Mouse (Mus musculus): ENCODE measurements around the gene Ccdc102a. TPM values are rescaled to one million over a fixed set of nuclear protein-coding genes. Genes with fewer than 3 reads are reported as not detected.

Ccdc102a gene
- total and polyA plus RNA-seq, 3 experiments: 5.0 to 6.4 (median 5.7) TPM

DNA sequence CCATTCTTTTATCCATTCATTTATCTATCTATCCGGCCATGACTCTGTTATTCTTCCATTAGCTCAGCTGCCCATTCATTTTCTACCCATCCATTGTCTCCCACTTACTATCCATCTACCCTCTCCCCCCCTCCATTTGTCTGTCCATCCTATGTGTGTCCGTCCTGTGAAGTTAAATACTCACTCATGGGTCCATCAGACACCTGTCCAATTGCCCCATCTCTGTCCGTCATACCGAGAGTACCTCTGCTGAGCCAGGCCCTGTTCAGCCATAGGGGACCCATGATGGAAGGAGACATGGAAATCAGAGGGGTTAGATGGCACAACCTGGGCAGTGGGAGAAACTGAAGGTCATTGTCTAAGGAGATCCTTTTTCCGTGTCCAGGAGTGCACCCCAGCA, 32.6 kb upstream of the Ccdc102a start:
- no peak for TF ChIP-seq CTCF (IDR thresholded peaks at IDR 0.05)
- no peak for TF ChIP-seq POLR2A (IDR thresholded peaks at IDR 0.05; ENCODE audit: insufficient read depth, low read depth, low read length)
- no peak for TF ChIP-seq EP300 (IDR thresholded peaks at IDR 0.05; ENCODE audit: insufficient read depth, low read depth, low read length)
- intact Hi-C loops (cut with DNase I): loop anchor here (1.0 to 10.0 kb wide), 2 partner anchors 51 to 354 kb away; partner anchors contain the start of gene Cngb1
- Histone ChIP-seq H3K27me3 (ENCODE audit: control insufficient read depth, insufficient read depth, low read length) (no peaks in the 10 kb centered on the region), H3K4me3 (no peak overlapping the region), H3K4me1 (ENCODE audit: control insufficient read depth, insufficient read depth, low read length) (peaks cover 1% of the 10 kb centered on the region; the same call in 1 of the 2 replicates), H3K27ac (no peak overlapping the region), H3K36me3 (ENCODE audit: control insufficient read depth, insufficient read depth, low read length) (no peaks in the 10 kb centered on the region), H3K79me2 (replicated peaks; ENCODE audit: control insufficient read depth, insufficient read depth, low read length) (no peaks in the 10 kb centered on the region), H3K9ac (ENCODE audit: low read depth, low read length) (no peak overlapping the region)
- WGBS: 73% methylated on average over 5 of the region's 5 CpGs
- DNase-seq: no peak

DNA sequence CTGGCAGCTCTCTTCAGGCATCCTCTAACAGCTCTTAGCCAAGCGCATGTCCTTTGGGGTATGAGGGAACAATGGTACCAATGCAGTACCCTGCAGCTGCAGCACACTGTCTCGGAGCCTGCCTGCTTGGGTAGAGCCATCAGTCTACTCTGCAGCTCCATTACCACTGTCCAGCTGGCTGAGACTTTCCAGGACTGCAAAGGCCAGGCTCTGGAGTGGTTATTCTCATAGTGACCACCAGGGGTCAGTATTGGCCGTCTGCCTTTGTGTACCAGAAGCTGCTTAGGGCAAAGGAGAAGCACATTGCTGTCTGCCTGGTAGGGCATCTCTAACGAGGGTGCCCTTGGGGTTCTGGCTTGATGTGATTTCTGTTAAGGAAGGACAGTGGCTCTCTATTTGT, 32.1 kb upstream of the Ccdc102a start:
- Histone ChIP-seq H3K4me3 (no peak overlapping the region), H3K79me2 (replicated peaks; ENCODE audit: control insufficient read depth, insufficient read depth, low read length) (no peaks in the 10 kb centered on the region), H3K27ac (no peak overlapping the region), H3K4me1 (ENCODE audit: control insufficient read depth, insufficient read depth, low read length) (peaks cover 1% of the 10 kb centered on the region; the same call in 1 of the 2 replicates), H3K36me3 (ENCODE audit: control insufficient read depth, insufficient read depth, low read length) (no peaks in the 10 kb centered on the region), H3K27me3 (ENCODE audit: control insufficient read depth, insufficient read depth, low read length) (no peaks in the 10 kb centered on the region), H3K9ac (ENCODE audit: low read depth, low read length) (no peak overlapping the region)
- WGBS: 15% methylated on average over 4 of the region's 4 CpGs
- TF ChIP-seq POLR2A (IDR thresholded peaks at IDR 0.05; ENCODE audit: insufficient read depth, low read depth, low read length) (no peak), CTCF (IDR thresholded peaks at IDR 0.05) (no peak; the same call in 1 of the 2 replicates), EP300 (IDR thresholded peaks at IDR 0.05; ENCODE audit: insufficient read depth, low read depth, low read length) (peak; percentile 79; the same call in 1 of the 2 replicates)
- DNase-seq: peak; percentile 74 to 75
- intact Hi-C loops (cut with DNase I): loop anchor here (1.0 to 10.0 kb wide), 2 partner anchors 51 to 355 kb away; partner anchors contain the start of gene Cngb1

DNA sequence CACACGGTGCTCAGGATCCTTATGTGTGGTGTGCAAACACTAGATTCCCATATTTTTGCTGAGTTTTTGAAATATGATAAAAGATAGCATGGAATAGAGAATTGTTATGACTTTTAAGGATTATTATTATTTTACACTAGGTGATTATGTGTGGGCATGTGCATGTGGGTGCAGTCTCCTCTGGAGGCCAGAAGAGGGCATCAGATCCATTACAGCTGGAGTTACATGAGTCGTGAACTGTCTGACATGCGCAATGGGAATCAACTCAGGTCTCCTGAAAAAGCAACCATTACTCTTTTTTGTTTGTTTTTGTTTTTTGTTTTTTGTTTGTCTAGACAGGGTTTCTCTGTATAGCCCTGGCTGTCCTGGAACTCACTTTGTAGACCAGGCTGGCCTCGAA, 31.1 kb upstream of the Ccdc102a start:
- peak; percentile 33 for TF ChIP-seq CTCF (IDR thresholded peaks at IDR 0.05)
- TF ChIP-seq POLR2A (IDR thresholded peaks at IDR 0.05; ENCODE audit: insufficient read depth, low read depth, low read length): no peak
- TF ChIP-seq EP300 (IDR thresholded peaks at IDR 0.05; ENCODE audit: insufficient read depth, low read depth, low read length): no peak
- H3K27ac ChIP-seq: no peak overlapping the region
- 82% methylated on average over 4 of the region's 4 CpGs for WGBS
- no peak overlapping the region for H3K9ac ChIP-seq (ENCODE audit: low read depth, low read length)
- intact Hi-C loops (cut with DNase I): loop anchor here (5.0 to 10.0 kb wide), 2 partner anchors 128 to 286 kb away; no protein-coding TSS in a partner anchor
- H3K4me1 ChIP-seq (ENCODE audit: control insufficient read depth, insufficient read depth, low read length): no peaks in the 10 kb centered on the region
- H3K27me3 ChIP-seq (ENCODE audit: control insufficient read depth, insufficient read depth, low read length): no peaks in the 10 kb centered on the region
- H3K79me2 ChIP-seq (replicated peaks; ENCODE audit: control insufficient read depth, insufficient read depth, low read length): no peaks in the 10 kb centered on the region
- no peak for DNase-seq
- no peak overlapping the region for H3K4me3 ChIP-seq
- no peaks in the 10 kb centered on the region for H3K36me3 ChIP-seq (ENCODE audit: control insufficient read depth, insufficient read depth, low read length)

DNA sequence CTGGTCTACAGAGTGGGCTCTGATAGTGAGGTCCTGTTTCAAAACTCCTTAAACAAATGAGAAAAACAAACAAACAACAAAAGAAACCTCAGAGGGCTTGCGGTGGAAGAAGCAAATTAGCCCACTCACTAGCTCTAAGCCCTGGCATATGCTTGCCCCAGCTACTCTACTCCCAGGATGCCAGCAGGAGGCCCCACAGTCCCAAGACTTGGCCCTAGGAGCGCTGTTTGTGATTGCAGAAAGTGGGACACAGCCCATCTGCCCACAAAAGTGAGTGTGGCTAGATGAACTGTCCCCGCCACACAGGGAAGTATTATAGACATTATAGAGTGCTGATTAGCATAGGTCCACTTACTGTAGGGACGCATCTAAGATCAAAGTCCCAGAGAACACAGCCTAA, 30.5 kb upstream of the Ccdc102a start:
- H3K9ac ChIP-seq (ENCODE audit: low read depth, low read length): no peak overlapping the region
- no peaks in the 10 kb centered on the region for H3K4me1 ChIP-seq (ENCODE audit: control insufficient read depth, insufficient read depth, low read length)
- H3K36me3 ChIP-seq (ENCODE audit: control insufficient read depth, insufficient read depth, low read length): no peaks in the 10 kb centered on the region
- intact Hi-C loops (cut with DNase I): loop anchor here (5.0 to 10.0 kb wide), 2 partner anchors 129 to 286 kb away; no protein-coding TSS in a partner anchor
- no peak for DNase-seq
- TF ChIP-seq EP300 (IDR thresholded peaks at IDR 0.05; ENCODE audit: insufficient read depth, low read depth, low read length) (no peak), CTCF (IDR thresholded peaks at IDR 0.05) (no peak), POLR2A (IDR thresholded peaks at IDR 0.05; ENCODE audit: insufficient read depth, low read depth, low read length) (no peak)
- H3K27ac ChIP-seq: no peak overlapping the region
- H3K4me3 ChIP-seq: no peak overlapping the region
- 83% methylated on average over 4 of the region's 4 CpGs for WGBS
- no peaks in the 10 kb centered on the region for H3K27me3 ChIP-seq (ENCODE audit: control insufficient read depth, insufficient read depth, low read length)
- no peaks in the 10 kb centered on the region for H3K79me2 ChIP-seq (replicated peaks; ENCODE audit: control insufficient read depth, insufficient read depth, low read length)

DNA sequence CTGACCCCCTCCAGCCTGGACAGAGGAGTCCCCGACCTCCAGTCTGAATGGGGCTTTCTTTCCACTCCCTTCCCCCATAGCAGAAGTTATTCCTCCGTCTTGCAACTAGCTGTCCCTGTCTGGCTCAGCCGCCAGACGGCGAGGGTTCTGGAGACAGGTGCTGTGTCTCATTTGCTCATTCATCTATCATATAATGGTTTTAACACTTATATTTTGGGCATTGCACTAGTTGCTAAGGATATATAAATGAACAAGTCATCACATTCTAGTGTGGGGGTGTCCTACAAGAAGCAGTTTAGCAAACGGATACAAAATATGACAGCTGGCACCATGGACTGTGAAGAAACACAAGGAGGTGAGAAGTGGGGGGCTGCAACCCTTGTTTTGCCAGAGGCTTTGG, 27.3 kb upstream of the Ccdc102a start:
- Histone ChIP-seq H3K79me2 (replicated peaks; ENCODE audit: control insufficient read depth, insufficient read depth, low read length) (no peaks in the 10 kb centered on the region), H3K9ac (ENCODE audit: low read depth, low read length) (no peak overlapping the region), H3K27ac (no peak overlapping the region), H3K4me1 (ENCODE audit: control insufficient read depth, insufficient read depth, low read length) (no peaks in the 10 kb centered on the region), H3K27me3 (ENCODE audit: control insufficient read depth, insufficient read depth, low read length) (no peaks in the 10 kb centered on the region), H3K4me3 (no peak overlapping the region), H3K36me3 (ENCODE audit: control insufficient read depth, insufficient read depth, low read length) (no peaks in the 10 kb centered on the region)
- TF ChIP-seq EP300 (IDR thresholded peaks at IDR 0.05; ENCODE audit: insufficient read depth, low read depth, low read length): no peak
- no peak for TF ChIP-seq POLR2A (IDR thresholded peaks at IDR 0.05; ENCODE audit: insufficient read depth, low read depth, low read length)
- no peak for TF ChIP-seq CTCF (IDR thresholded peaks at IDR 0.05)
- intact Hi-C loops (cut with DNase I): loop anchor here (5.0 to 10.0 kb wide), 2 partner anchors 132 to 290 kb away; no protein-coding TSS in a partner anchor
- WGBS: 62% methylated on average over 6 of the region's 6 CpGs
- no peak for DNase-seq

DNA sequence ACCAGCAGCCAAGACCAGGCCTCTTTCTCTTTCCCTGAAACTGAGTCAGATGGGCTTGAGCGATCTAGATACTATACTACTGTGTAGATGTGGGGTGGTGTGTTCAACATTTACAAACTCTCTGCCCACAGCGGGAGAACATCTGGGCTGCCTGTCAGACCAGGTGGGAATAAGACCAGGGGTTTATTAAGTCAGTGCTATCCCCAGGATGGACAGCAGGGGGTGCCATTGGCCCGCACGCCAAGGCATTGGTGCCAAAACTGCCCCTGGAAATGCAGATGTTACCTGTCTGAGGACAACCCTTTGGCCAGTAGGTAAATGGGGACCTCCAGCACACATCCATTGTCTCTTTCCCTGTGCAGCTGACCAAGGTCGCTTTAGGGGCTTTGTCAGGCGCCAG, 24.7 kb upstream of the Ccdc102a start:
- WGBS: 22% methylated on average over 6 of the region's 6 CpGs
- DNase-seq: peak; percentile 60 to 77
- no peak overlapping the region for H3K27ac ChIP-seq
- no peaks in the 10 kb centered on the region for H3K4me1 ChIP-seq (ENCODE audit: control insufficient read depth, insufficient read depth, low read length)
- no peaks in the 10 kb centered on the region for H3K27me3 ChIP-seq (ENCODE audit: control insufficient read depth, insufficient read depth, low read length)
- H3K36me3 ChIP-seq (ENCODE audit: control insufficient read depth, insufficient read depth, low read length): no peaks in the 10 kb centered on the region
- H3K4me3 ChIP-seq: no peak overlapping the region
- no peak overlapping the region for H3K9ac ChIP-seq (ENCODE audit: low read depth, low read length)
- intact Hi-C loops (cut with DNase I): loop anchor here (2.0 to 10.0 kb wide), 2 partner anchors 260 to 292 kb away; partner anchors contain the start of gene Kifc3
- no peaks in the 10 kb centered on the region for H3K79me2 ChIP-seq (replicated peaks; ENCODE audit: control insufficient read depth, insufficient read depth, low read length)
- TF ChIP-seq EP300 (IDR thresholded peaks at IDR 0.05; ENCODE audit: insufficient read depth, low read depth, low read length) (no peak), CTCF (IDR thresholded peaks at IDR 0.05) (peak; percentile 99)
